Mouse (Mus musculus) regulatory T cell (primary cell): Measurements from ENCODE around the gene Gm5849.

Source experiments
- in situ Hi-C: fragments of 300-600 bp; cut with MboI, MseI; formaldehyde crosslinking; loops from one replicate; pipeline ENCODE4 v1.15.1; 2025; ENCODE audit warnings: high pct_unique_total_duplicates

Gm5849 gene

DNA sequence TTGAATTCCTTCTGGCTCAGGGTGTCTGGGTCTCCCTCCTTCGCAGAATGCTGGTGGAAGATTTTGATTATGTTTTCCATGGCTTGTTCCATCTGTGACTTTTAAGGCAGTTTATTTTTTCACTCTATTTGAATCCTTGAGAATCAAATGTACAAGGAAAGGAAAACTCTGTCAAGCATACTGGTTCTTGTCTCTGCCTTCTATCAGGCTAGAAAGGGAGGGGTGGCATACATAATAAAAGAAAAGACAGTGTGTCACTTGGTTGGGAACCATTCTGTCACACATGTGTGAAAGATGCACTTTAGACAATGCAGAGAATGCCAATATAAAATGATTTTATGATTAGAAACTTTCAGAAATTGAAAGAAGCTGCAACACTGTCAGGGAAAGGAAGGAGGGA is at the start of gene Gm5849:
TSS of gene Gm5849 (minus strand) at position 101 of the 400 bp plus-strand sequence.
- in situ Hi-C loops = loop anchor here (5.0 kb wide), 1 partner anchor 135 kb away; no protein-coding TSS in a partner anchor

DNA sequence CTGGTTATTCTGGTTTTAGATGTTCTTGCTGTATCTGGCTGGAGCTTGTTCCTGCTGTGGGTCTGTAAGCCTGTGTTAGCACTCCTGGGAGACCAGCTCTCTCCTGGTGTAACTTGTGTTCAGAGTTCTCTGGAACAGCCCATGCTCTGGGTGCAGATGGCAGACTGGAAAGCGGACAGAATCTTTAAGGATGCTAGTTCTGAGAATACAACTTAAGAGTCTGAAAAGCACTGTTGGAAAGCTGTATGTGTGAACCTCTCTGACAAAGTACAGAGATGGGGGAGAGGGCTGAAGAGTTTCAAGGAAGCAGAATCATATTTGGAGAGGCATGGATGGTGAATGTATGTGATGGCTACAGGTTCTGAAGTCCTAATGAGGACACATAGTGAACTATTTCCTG is 28.0 kb downstream of the Gm5849 start:
- in situ Hi-C loops = no loop called here

DNA sequence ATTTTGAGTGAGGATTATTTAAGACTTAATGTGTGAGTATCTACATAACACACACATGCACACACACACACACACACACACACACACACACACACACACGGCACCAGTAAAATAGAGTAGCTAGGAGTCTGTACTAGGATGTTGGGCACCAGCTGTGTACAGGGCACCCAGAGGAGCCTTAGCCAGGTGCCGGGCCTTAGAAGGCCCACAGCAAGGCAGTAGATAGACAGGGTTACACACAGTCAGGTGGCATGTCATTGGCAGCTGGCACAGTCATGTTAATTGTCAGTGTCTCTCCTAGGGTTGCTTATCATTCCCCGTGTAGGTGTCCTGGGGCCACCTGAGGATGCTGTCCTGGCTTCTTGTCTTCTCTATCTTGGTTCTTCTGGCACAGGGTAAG is 51.1 kb downstream of the Gm5849 start, which contains the start of gene Pglyrp4:
TSS of gene Pglyrp4 (plus strand) at position 301 of the 400 bp plus-strand sequence.
- in situ Hi-C loops = no loop called here
